Comparison of ENCODE assay signal across 8 mouse cellular contexts in the genomic region with DNA sequence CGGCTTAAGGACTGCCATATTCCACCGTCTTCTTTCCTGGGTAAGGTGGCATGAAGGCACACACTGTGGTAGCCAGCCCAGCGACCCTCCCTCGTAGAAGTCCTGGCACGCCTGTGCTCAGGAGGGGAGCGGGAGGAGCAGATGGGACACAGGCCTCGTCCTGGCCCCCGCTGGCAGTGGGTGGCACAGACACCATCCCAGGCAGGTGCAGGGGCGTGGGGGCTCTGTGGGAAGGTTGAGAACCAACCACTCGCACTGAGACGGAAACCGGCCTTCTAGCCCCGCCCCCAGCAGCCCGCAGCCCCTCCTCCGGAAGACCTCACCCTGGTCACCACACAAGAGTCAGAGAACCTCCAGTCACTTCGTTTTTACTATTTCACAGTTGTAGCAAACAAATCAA. TPM values are rescaled to one million over a fixed set of nuclear protein-coding genes. Genes with fewer than 3 reads are reported as not detected.
DNase-seq lines count a peak whose midpoint lies in the region; ATAC-seq and TF ChIP-seq lines count a peak whose summit lies in the region.

No protein-coding gene starts in this region.

- WGBS in embryonic facial prominence, embryonic 15.5 days, result 12% methylated on average over 16 of the region's 16 CpGs
- 6% methylated on average over 16 of the region's 16 CpGs for WGBS in hindbrain, embryonic 16.5 days
- 6% methylated on average over 16 of the region's 16 CpGs for WGBS in neural tube, embryonic 11.5 days

- no peaks in the 10 kb centered on the region for H3K4me1 ChIP-seq in ES-Bruce4 (ENCODE audit: control insufficient read depth, insufficient read depth, low read length)
- H3K4me1 ChIP-seq in embryonic facial prominence, embryonic 15.5 days, result peaks cover 31% of the 10 kb centered on the region
- H3K4me1 ChIP-seq in hindbrain, embryonic 16.5 days (ENCODE audit: control insufficient read depth, insufficient read depth, low read depth, low read length), result peaks cover 7% of the 10 kb centered on the region
- H3K4me1 ChIP-seq in neural tube, embryonic 11.5 days (ENCODE audit: control insufficient read depth, insufficient read depth, low read length), result peaks cover 13% of the 10 kb centered on the region

- peak overlapping the region; percentile 58 for H3K4me3 ChIP-seq in ES-Bruce4 (ENCODE audit: low read depth, low read length)
- H3K4me3 ChIP-seq in embryonic facial prominence, embryonic 15.5 days (replicated peaks), result peak overlapping the region; percentile 18; the same call in 1 of the 2 replicates
- peak overlapping the region; percentile 28 for H3K4me3 ChIP-seq in hindbrain, embryonic 16.5 days (ENCODE audit: low read length)
- peak overlapping the region; percentile 21 for H3K4me3 ChIP-seq in neural tube, embryonic 11.5 days (ENCODE audit: low read depth, low read length)

- peak overlapping the region; percentile 76 for H3K27ac ChIP-seq in ES-Bruce4 (ENCODE audit: insufficient read depth, low read length)
- peak overlapping the region; percentile 86 for H3K27ac ChIP-seq in embryonic facial prominence, embryonic 15.5 days (replicated peaks)
- no peak overlapping the region for H3K27ac ChIP-seq in hindbrain, embryonic 16.5 days (ENCODE audit: low read depth, low read length)
- H3K27ac ChIP-seq in neural tube, embryonic 11.5 days (ENCODE audit: low read depth, low read length), result 0 out of 2 replicates have a peak overlapping the region, but pooled peaks have one; percentile 0

- TF ChIP-seq EP300 in ES-Bruce4 (IDR thresholded peaks at IDR 0.05; ENCODE audit: insufficient read depth, low read depth, low read length), result no peak

- H3K9ac ChIP-seq in ES-Bruce4 (ENCODE audit: low read depth, poor library complexity, severe bottlenecking), result peak overlapping the region; percentile 19
- H3K9ac ChIP-seq in embryonic facial prominence, embryonic 15.5 days, result no peak overlapping the region
- H3K9ac ChIP-seq in hindbrain, embryonic 16.5 days (ENCODE audit: low read depth, low read length), result peak overlapping the region; percentile 63
- H3K9ac ChIP-seq in neural tube, embryonic 11.5 days (ENCODE audit: low read length), result peak overlapping the region; percentile 53

- TF ChIP-seq POLR2A in ES-Bruce4 (IDR thresholded peaks at IDR 0.05; ENCODE audit: insufficient read depth, low read length), result no peak

- peak overlapping the region; percentile 46 for H3K4me2 ChIP-seq in embryonic facial prominence, embryonic 15.5 days (replicated peaks)
- peak overlapping the region; percentile 53 for H3K4me2 ChIP-seq in hindbrain, embryonic 16.5 days (ENCODE audit: low read length)
- peak overlapping the region; percentile 58 for H3K4me2 ChIP-seq in neural tube, embryonic 11.5 days (ENCODE audit: low read depth)

- peak; percentile 87 to 91 for DNase-seq in B cell, adult 2 months
- DNase-seq in lung, adult 18-20 months, result peak; percentile 80 to 84
- peak; percentile 58 for DNase-seq in neural tube, embryonic 11.5 days (ENCODE audit: low spot score)
- peak; percentile 97 for DNase-seq in thymus, postnatal 4 days
- DNase-seq in ovary, postnatal 10 days (ENCODE audit: low spot score), result no peak

- no peaks in the 10 kb centered on the region for H3K27me3 ChIP-seq in ES-Bruce4 (ENCODE audit: control insufficient read depth, insufficient read depth, low read length, poor library complexity, severe bottlenecking)
- no peaks in the 10 kb centered on the region for H3K27me3 ChIP-seq in embryonic facial prominence, embryonic 15.5 days
- no peaks in the 10 kb centered on the region for H3K27me3 ChIP-seq in hindbrain, embryonic 16.5 days (replicated peaks; ENCODE audit: control insufficient read depth, insufficient read depth, low read length)
- H3K27me3 ChIP-seq in neural tube, embryonic 11.5 days (ENCODE audit: control insufficient read depth, insufficient read depth, low read length), result no peaks in the 10 kb centered on the region

- H3K9me3 ChIP-seq in ES-Bruce4 (replicated peaks; ENCODE audit: control insufficient read depth, insufficient read depth, low read length, poor library complexity, severe bottlenecking), result no peaks in the 10 kb centered on the region
- no peaks in the 10 kb centered on the region for H3K9me3 ChIP-seq in embryonic facial prominence, embryonic 15.5 days (replicated peaks)
- no peaks in the 10 kb centered on the region for H3K9me3 ChIP-seq in hindbrain, embryonic 16.5 days (ENCODE audit: control insufficient read depth, low read length)
- H3K9me3 ChIP-seq in neural tube, embryonic 11.5 days (ENCODE audit: control insufficient read depth, low read length), result no peaks in the 10 kb centered on the region

- peaks cover 35% of the 10 kb centered on the region for H3K36me3 ChIP-seq in ES-Bruce4 (ENCODE audit: control insufficient read depth, insufficient read depth, low read length, poor library complexity, severe bottlenecking)
- peaks cover 41% of the 10 kb centered on the region for H3K36me3 ChIP-seq in embryonic facial prominence, embryonic 15.5 days
- H3K36me3 ChIP-seq in hindbrain, embryonic 16.5 days (ENCODE audit: control insufficient read depth, insufficient read depth, low read length), result peaks cover 28% of the 10 kb centered on the region
- H3K36me3 ChIP-seq in neural tube, embryonic 11.5 days (ENCODE audit: control insufficient read depth, insufficient read depth, low read length), result peaks cover 10% of the 10 kb centered on the region

- peak; percentile 8; the same call in 1 of the 2 replicates for ATAC-seq in embryonic facial prominence, embryonic 15.5 days (ENCODE audit: insufficient number of reproducible peaks, low FRiP score, low TSS enrichment, low read depth)
- ATAC-seq in hindbrain, embryonic 16.5 days, result peak; percentile 61
- 0 out of 2 replicates have a peak, but pooled peaks have one; percentile 47 for ATAC-seq in neural tube, embryonic 11.5 days (ENCODE audit: insufficient read depth, low FRiP score, low TSS enrichment)

- no peak for TF ChIP-seq CTCF in ES-Bruce4 (IDR thresholded peaks at IDR 0.05; ENCODE audit: low read depth, low read length)

RNA-seq across cellular contexts. Expression of a gene that starts 0.5 kb away (rescaled TPM):
- polyA plus RNA-seq in ES-Bruce4 (2011; ENCODE audit: insufficient read depth, insufficient read length, low read depth, missing spikeins), result 4.7 and 5.7 TPM in 2 replicates
- polyA plus RNA-seq in embryonic facial prominence, embryonic 15.5 days (2015; fragmentation: Nextera tagmentation; extraction: Ambion mirVana), result 4.3 and 4.8 TPM in 2 replicates
- 0.69 and 0.80 TPM in 2 replicates for polyA plus RNA-seq in hindbrain, embryonic 16.5 days (2015; fragmentation: Nextera tagmentation; extraction: Ambion mirVana)
- polyA plus RNA-seq in neural tube, embryonic 11.5 days (2014; fragmentation: Nextera tagmentation; extraction: Ambion mirVana), result 1.3 and 1.5 TPM in 2 replicates

RNA-seq across cellular contexts. Expression of a gene that starts 8.6 kb away (rescaled TPM):
- 179 and 198 TPM in 2 replicates for polyA plus RNA-seq in ES-Bruce4 (2011; ENCODE audit: insufficient read depth, insufficient read length, low read depth, missing spikeins)
- 68.6 and 90.8 TPM in 2 replicates for polyA plus RNA-seq in embryonic facial prominence, embryonic 15.5 days (2015; fragmentation: Nextera tagmentation; extraction: Ambion mirVana)
- 183 and 225 TPM in 2 replicates for polyA plus RNA-seq in hindbrain, embryonic 16.5 days (2015; fragmentation: Nextera tagmentation; extraction: Ambion mirVana)
- polyA plus RNA-seq in neural tube, embryonic 11.5 days (2014; fragmentation: Nextera tagmentation; extraction: Ambion mirVana), result 95.3 and 105 TPM in 2 replicates

RNA-seq across cellular contexts. Expression of a gene that starts 48.1 kb away (rescaled TPM):
- 33.9 and 35.8 TPM in 2 replicates for polyA plus RNA-seq in ES-Bruce4 (2011; ENCODE audit: insufficient read depth, insufficient read length, low read depth, missing spikeins)
- polyA plus RNA-seq in embryonic facial prominence, embryonic 15.5 days (2015; fragmentation: Nextera tagmentation; extraction: Ambion mirVana), result 36.8 and 42.2 TPM in 2 replicates
- 30.1 and 37.6 TPM in 2 replicates for polyA plus RNA-seq in hindbrain, embryonic 16.5 days (2015; fragmentation: Nextera tagmentation; extraction: Ambion mirVana)
- polyA plus RNA-seq in neural tube, embryonic 11.5 days (2014; fragmentation: Nextera tagmentation; extraction: Ambion mirVana), result 30.3 and 34.4 TPM in 2 replicates

RNA-seq across cellular contexts. Expression of a gene that starts 48.8 kb away (rescaled TPM):
- 3.9 and 7.1 TPM in 2 replicates for polyA plus RNA-seq in ES-Bruce4 (2011; ENCODE audit: insufficient read depth, insufficient read length, low read depth, missing spikeins)
- polyA plus RNA-seq in embryonic facial prominence, embryonic 15.5 days (2015; fragmentation: Nextera tagmentation; extraction: Ambion mirVana), result 25.1 and 27.6 TPM in 2 replicates
- 13.5 and 14.5 TPM in 2 replicates for polyA plus RNA-seq in hindbrain, embryonic 16.5 days (2015; fragmentation: Nextera tagmentation; extraction: Ambion mirVana)
- polyA plus RNA-seq in neural tube, embryonic 11.5 days (2014; fragmentation: Nextera tagmentation; extraction: Ambion mirVana), result 3.2 and 3.3 TPM in 2 replicates

RNA-seq across cellular contexts. Expression of a gene that starts 50.5 kb away (rescaled TPM):
- polyA plus RNA-seq in ES-Bruce4 (2011; ENCODE audit: insufficient read depth, insufficient read length, low read depth, missing spikeins), result 437 and 457 TPM in 2 replicates
- polyA plus RNA-seq in embryonic facial prominence, embryonic 15.5 days (2015; fragmentation: Nextera tagmentation; extraction: Ambion mirVana), result 1,738 and 1,786 TPM in 2 replicates
- 1,585 and 1,603 TPM in 2 replicates for polyA plus RNA-seq in hindbrain, embryonic 16.5 days (2015; fragmentation: Nextera tagmentation; extraction: Ambion mirVana)
- polyA plus RNA-seq in neural tube, embryonic 11.5 days (2014; fragmentation: Nextera tagmentation; extraction: Ambion mirVana), result 1,827 and 1,865 TPM in 2 replicates

Comparison
In these comparisons a context has a peak if more than half of its experiments do, and no peak if none do; other contexts are left out.
1. ATAC-seq: peak in every context shown above with its lines; median percentile 61 in hindbrain, embryonic 16.5 days; 47 in neural tube, embryonic 11.5 days; 8 in embryonic facial prominence, embryonic 15.5 days.